Mouse (Mus musculus) testis, adult 2 months (tissue): ENCODE data around the gene Tspan11.

ENCODE experiments used
- CTCF ChIP-seq: fragments of 200-500 bp; IDR thresholded peaks from 2 replicates; pipeline ENCODE4 v1.5.1; 2012; ENCODE audit warnings: low read depth, mild to moderate bottlenecking, inconsistent platforms, low read length, moderate library complexity; ENCODE audit not compliant: control insufficient read depth, insufficient read depth, insufficient replicate concordance
- POLR2A ChIP-seq: fragments of 200-500 bp; IDR thresholded peaks from 2 replicates; pipeline ENCODE4 v1.6.1; 2012; ENCODE audit warnings: low read depth, mild to moderate bottlenecking, inconsistent platforms, low read length, moderate library complexity; ENCODE audit not compliant: control insufficient read depth

- no peak for TF ChIP-seq POLR2A
- TF ChIP-seq CTCF = no peak
Measured at GRCm38 (mm10) chr6:127960203-127960602, 72.8 kb downstream of the Tspan11 start.
